Mouse (Mus musculus): Measurements from ENCODE around the gene Ppp2r5a. TPM values are rescaled to one million over a fixed set of nuclear protein-coding genes. Genes with fewer than 3 reads are reported as not detected.
A peak's percentile ranks its signal among the peaks of the same experiment; 100 is the strongest.

Ppp2r5a gene
- polyA plus RNA-seq, 2 experiments = 21.0 to 23.8 TPM

DNA sequence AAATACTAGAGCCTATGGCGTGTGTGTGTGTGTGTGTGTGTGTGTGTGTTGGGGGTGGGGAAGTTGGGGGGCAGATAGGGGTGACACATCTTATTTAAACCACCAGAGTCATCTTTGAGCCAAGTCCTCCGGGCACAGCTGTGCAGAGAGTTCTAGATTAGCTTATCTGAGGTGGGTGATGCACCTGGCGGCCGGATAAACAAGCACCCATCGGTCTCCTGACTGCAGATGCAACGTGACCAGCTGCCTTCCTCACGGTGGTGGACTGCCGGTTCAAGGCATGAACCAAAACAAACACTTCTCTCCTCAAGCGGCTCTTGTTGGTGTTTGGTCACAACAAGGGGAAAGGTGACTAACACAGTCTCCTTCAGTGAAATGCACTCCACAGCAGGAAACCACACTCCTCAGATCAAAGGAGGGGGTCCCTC is 42.8 kb upstream of the Ppp2r5a start:
- peak; percentile 67 for ATAC-seq (ENCODE audit: insufficient read depth)
- WGBS (ENCODE audit: insufficient replicate concordance) = 10% methylated on average over 9 of the region's 9 CpGs
- no peak overlapping the region; the same call in 1 of the 2 replicates for H3K27ac ChIP-seq

DNA sequence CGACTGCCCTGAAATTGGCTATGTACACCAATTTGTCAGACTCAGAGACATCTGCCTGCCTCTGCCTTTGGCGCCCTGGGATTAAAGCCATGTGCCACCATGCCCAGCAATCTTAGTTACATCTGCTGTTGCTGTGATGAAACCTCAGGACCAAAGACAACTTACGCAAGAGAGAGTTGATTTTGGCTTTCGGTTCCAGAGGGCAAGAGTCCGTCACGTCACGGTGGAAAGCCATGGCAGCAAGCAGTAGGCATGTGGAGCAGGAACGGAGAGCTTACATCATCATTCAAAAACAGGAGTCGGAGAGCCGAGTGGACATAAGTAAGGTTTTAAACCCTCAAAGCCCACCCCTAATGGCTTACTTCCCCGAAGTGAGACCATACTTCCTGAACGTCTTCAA is 42.3 kb upstream of the Ppp2r5a start:
- ATAC-seq (ENCODE audit: insufficient read depth) = peak; percentile 36
- H3K4me1 ChIP-seq (replicated peaks; ENCODE audit: control insufficient read depth in 2 of 2, insufficient read depth in 2 of 2, low read length in 1 of 2) = peaks cover 27 to 36% of the 10 kb centered on the region in 2 experiments

More for the DNA sequence above, 42.8 kb upstream of the Ppp2r5a start:
- Histone ChIP-seq H3K9ac (replicated peaks) (no peak overlapping the region), H3K4me2 (ENCODE audit: low read depth) (peak overlapping the region; percentile 41), H3K4me1 (replicated peaks; ENCODE audit: control insufficient read depth in 2 of 2, insufficient read depth in 2 of 2, low read length in 1 of 2) (peaks cover 32 to 40% of the 10 kb centered on the region in 2 experiments), H3K36me3 (replicated peaks; ENCODE audit: control insufficient read depth, insufficient read depth, low read depth) (no peaks in the 10 kb centered on the region), H3K27me3 (ENCODE audit: control insufficient read depth, insufficient read depth, low read length) (no peaks in the 10 kb centered on the region), H3K4me3 (ENCODE audit: insufficient read depth in 1 of 2, low read depth in 2 of 2, low read length in 2 of 2) (no peak overlapping the region), H3K9me3 (ENCODE audit: control insufficient read depth, low read length) (no peaks in the 10 kb centered on the region)
- peak; percentile 36 to 57 (median 39) for DNase-seq (ENCODE audit: low read depth in 3 of 3, low spot score in 3 of 3)
- no peak for TF ChIP-seq CTCF (IDR thresholded peaks at IDR 0.05; ENCODE audit: low read depth)
- TF ChIP-seq EP300 (IDR thresholded peaks at IDR 0.05; ENCODE audit: low read depth) = peak; percentile 72

DNA sequence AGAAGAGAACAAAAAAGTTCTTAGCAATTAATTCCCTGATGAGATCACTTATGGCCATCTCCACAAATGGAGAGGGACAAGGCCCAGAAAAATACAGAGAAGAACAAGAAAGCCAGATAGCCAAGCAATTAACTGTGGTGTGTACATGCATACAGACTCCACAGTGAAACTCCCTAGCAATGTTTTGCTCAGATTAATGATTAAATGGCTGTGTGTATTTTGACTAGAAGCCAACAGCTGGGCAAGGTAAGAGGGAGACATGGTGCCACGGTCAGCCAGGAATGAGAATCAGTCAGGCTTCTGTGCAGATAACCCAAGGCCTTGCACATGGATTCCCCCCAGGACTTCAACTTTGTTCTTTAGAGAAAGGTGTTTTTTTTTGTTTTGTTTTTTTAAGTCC is 41.4 kb upstream of the Ppp2r5a start:
- DNase-seq (ENCODE audit: low read depth in 3 of 3, low spot score in 3 of 3) = no peak
- H3K9ac ChIP-seq (replicated peaks) = no peak overlapping the region
- H3K9me3 ChIP-seq (ENCODE audit: control insufficient read depth, low read length) = no peaks in the 10 kb centered on the region
- H3K27ac ChIP-seq = no peak overlapping the region
- no peaks in the 10 kb centered on the region for H3K36me3 ChIP-seq (replicated peaks; ENCODE audit: control insufficient read depth, insufficient read depth, low read depth)
- no peak overlapping the region for H3K4me3 ChIP-seq (ENCODE audit: insufficient read depth in 1 of 2, low read depth in 2 of 2, low read length in 2 of 2)
- no peak overlapping the region for H3K4me2 ChIP-seq (ENCODE audit: low read depth)
- peaks cover 18 to 26% of the 10 kb centered on the region in 2 experiments for H3K4me1 ChIP-seq (replicated peaks; ENCODE audit: control insufficient read depth in 2 of 2, insufficient read depth in 2 of 2, low read length in 1 of 2)
- ATAC-seq (ENCODE audit: insufficient read depth) = no peak
- TF ChIP-seq EP300 (IDR thresholded peaks at IDR 0.05; ENCODE audit: low read depth) (no peak), CTCF (IDR thresholded peaks at IDR 0.05; ENCODE audit: low read depth) (no peak)
- 63% methylated on average over 1 of the region's 1 CpGs for WGBS (ENCODE audit: insufficient replicate concordance)
- H3K27me3 ChIP-seq (ENCODE audit: control insufficient read depth, insufficient read depth, low read length) = no peaks in the 10 kb centered on the region

More for the DNA sequence above, 42.3 kb upstream of the Ppp2r5a start:
- no peak overlapping the region for H3K4me3 ChIP-seq (ENCODE audit: insufficient read depth in 1 of 2, low read depth in 2 of 2, low read length in 2 of 2)
- H3K36me3 ChIP-seq (replicated peaks; ENCODE audit: control insufficient read depth, insufficient read depth, low read depth) = no peaks in the 10 kb centered on the region
- no peak overlapping the region for H3K9ac ChIP-seq (replicated peaks)
- TF ChIP-seq EP300 (IDR thresholded peaks at IDR 0.05; ENCODE audit: low read depth) (no peak), CTCF (IDR thresholded peaks at IDR 0.05; ENCODE audit: low read depth) (no peak)
- peak in 2 of 3 experiments; percentile 19 to 39 for DNase-seq (ENCODE audit: low read depth in 3 of 3, low spot score in 3 of 3)
- H3K4me2 ChIP-seq (ENCODE audit: low read depth) = peak overlapping the region; percentile 41
- no peak overlapping the region for H3K27ac ChIP-seq
- WGBS (ENCODE audit: insufficient replicate concordance) = 39% methylated on average over 12 of the region's 12 CpGs
- H3K27me3 ChIP-seq (ENCODE audit: control insufficient read depth, insufficient read depth, low read length) = no peaks in the 10 kb centered on the region
- no peaks in the 10 kb centered on the region for H3K9me3 ChIP-seq (ENCODE audit: control insufficient read depth, low read length)

DNA sequence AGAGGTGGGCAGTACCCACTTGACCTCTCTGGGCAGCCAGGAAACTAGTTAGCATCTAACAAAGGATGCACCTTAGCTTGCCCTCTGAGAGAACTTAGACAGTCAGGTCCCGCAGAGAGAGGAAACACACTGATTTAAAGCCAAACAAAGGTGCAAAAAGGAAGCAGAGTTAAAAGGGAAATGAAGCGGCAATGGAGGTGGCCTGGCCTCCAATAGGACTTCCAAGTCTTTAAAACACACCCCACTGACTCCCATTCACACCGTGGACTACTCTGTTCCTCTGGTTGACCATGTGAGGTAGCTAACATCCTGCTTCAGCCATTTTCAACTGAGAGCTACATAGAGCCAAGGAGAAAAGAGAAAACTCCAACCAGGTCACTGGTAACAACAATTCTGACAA is 35.9 kb upstream of the Ppp2r5a start:
- DNase-seq (ENCODE audit: low read depth in 3 of 3, low spot score in 3 of 3) = no peak
- WGBS (ENCODE audit: insufficient replicate concordance) = 43% methylated on average over 3 of the region's 3 CpGs

DNA sequence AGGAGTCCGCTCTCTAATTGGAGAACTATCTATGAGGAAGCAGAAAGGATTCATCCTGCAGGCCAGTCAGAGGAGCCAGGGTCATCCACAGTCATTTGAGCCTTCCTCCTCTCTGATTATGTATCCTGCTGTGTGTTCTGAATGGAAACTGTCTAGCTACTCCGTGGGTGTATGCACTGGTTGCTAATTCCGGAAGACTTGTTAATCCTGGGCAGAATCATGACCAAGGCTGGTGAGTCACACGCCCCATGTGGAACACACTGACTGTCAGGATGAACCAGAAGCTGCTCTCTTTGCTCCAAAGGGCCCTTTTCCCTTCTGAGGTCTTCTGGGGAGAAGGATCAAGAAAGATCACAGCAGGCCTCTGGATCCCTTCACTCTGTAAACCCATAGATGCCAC is 35.5 kb upstream of the Ppp2r5a start:
- TF ChIP-seq EP300 (IDR thresholded peaks at IDR 0.05; ENCODE audit: low read depth) (no peak), CTCF (IDR thresholded peaks at IDR 0.05; ENCODE audit: low read depth) (no peak)
- DNase-seq (ENCODE audit: low read depth in 3 of 3, low spot score in 3 of 3) = no peak
- Histone ChIP-seq H3K36me3 (replicated peaks; ENCODE audit: control insufficient read depth, insufficient read depth, low read depth) (no peaks in the 10 kb centered on the region), H3K4me2 (ENCODE audit: low read depth) (no peak overlapping the region), H3K9ac (replicated peaks) (no peak overlapping the region), H3K9me3 (ENCODE audit: control insufficient read depth, low read length) (no peaks in the 10 kb centered on the region), H3K4me1 (replicated peaks; ENCODE audit: control insufficient read depth in 2 of 2, insufficient read depth in 2 of 2, low read length in 1 of 2) (peaks cover 0 to 2% of the 10 kb centered on the region in 2 experiments; a peak in 1 of 4 replicates), H3K4me3 (ENCODE audit: insufficient read depth in 1 of 2, low read depth in 2 of 2, low read length in 2 of 2) (no peak overlapping the region), H3K27me3 (ENCODE audit: control insufficient read depth, insufficient read depth, low read length) (no peaks in the 10 kb centered on the region), H3K27ac (no peak overlapping the region)
- no peak for ATAC-seq (ENCODE audit: insufficient read depth)
- 55% methylated on average over 4 of the region's 4 CpGs for WGBS (ENCODE audit: insufficient replicate concordance)

More for the DNA sequence above, 35.9 kb upstream of the Ppp2r5a start:
- no peaks in the 10 kb centered on the region for H3K9me3 ChIP-seq (ENCODE audit: control insufficient read depth, low read length)
- H3K4me1 ChIP-seq (replicated peaks; ENCODE audit: control insufficient read depth in 2 of 2, insufficient read depth in 2 of 2, low read length in 1 of 2) = peaks cover 0 to 2% of the 10 kb centered on the region in 2 experiments; a peak in 1 of 4 replicates
- H3K27me3 ChIP-seq (ENCODE audit: control insufficient read depth, insufficient read depth, low read length) = no peaks in the 10 kb centered on the region
- ATAC-seq (ENCODE audit: insufficient read depth) = no peak
- H3K9ac ChIP-seq (replicated peaks) = no peak overlapping the region
- H3K4me2 ChIP-seq (ENCODE audit: low read depth) = no peak overlapping the region
- no peak overlapping the region for H3K4me3 ChIP-seq (ENCODE audit: insufficient read depth in 1 of 2, low read depth in 2 of 2, low read length in 2 of 2)
- H3K27ac ChIP-seq = no peak overlapping the region
- H3K36me3 ChIP-seq (replicated peaks; ENCODE audit: control insufficient read depth, insufficient read depth, low read depth) = no peaks in the 10 kb centered on the region
- TF ChIP-seq EP300 (IDR thresholded peaks at IDR 0.05; ENCODE audit: low read depth) (no peak), CTCF (IDR thresholded peaks at IDR 0.05; ENCODE audit: low read depth) (no peak)
